Mouse (Mus musculus) hindbrain, postnatal 0 days (tissue): ENCODE measurements around the gene Ddx55. TPM values are rescaled to one million over a fixed set of nuclear protein-coding genes. Genes with fewer than 3 reads are reported as not detected.

Source experiments
- ATAC-seq: fragments of 200-750 bp; cut with Nextera tagmentation; 2 replicates; pipeline ENCODE4 v1.8.0; 2017; ENCODE audit warnings: mild to moderate bottlenecking, moderate TSS enrichment, moderate library complexity
- DNase-seq: peaks from one replicate; pipeline ENCODE4 v3.0.0-alpha.2; 2015; ENCODE audit warnings: low spot score
- H3K27ac ChIP-seq: fragments of 300-500 bp; sonication (generic); 2 replicates; pipeline ENCODE4 v1.5.1; 2014; ENCODE audit warnings: mild to moderate bottlenecking
- H3K27me3 ChIP-seq: fragments of 300-500 bp; sonication (generic); 2 replicates; pipeline ENCODE4 v1.6.1; 2014; ENCODE audit warnings: low read length, mixed read lengths; ENCODE audit not compliant: insufficient read depth
- H3K36me3 ChIP-seq: fragments of 300-500 bp; sonication (generic); 2 replicates; pipeline ENCODE4 v1.6.1; 2014; ENCODE audit warnings: low read length, mixed read lengths; ENCODE audit not compliant: insufficient read depth
- H3K4me1 ChIP-seq: fragments of 300-500 bp; sonication (generic); 2 replicates; pipeline ENCODE4 v1.6.1; 2014; ENCODE audit warnings: antibody characterized with exemption, low read length, mixed read lengths; ENCODE audit not compliant: insufficient read depth
- H3K4me2 ChIP-seq: fragments of 300-500 bp; sonication (generic); 2 replicates; pipeline ENCODE4 v1.6.1; 2014; ENCODE audit warnings: low read depth, mild to moderate bottlenecking, low read length, moderate library complexity, mixed read lengths
- H3K4me3 ChIP-seq: fragments of 300-500 bp; sonication (generic); 2 replicates; pipeline ENCODE4 v1.5.1; 2014; ENCODE audit warnings: low read length
- H3K9ac ChIP-seq: fragments of 300-500 bp; sonication (generic); replicated peaks from 2 replicates; pipeline ENCODE4 v1.6.1; 2014; ENCODE audit warnings: mild to moderate bottlenecking, low read length, moderate library complexity, mixed read lengths
- H3K9me3 ChIP-seq: fragments of 300-500 bp; sonication (generic); 2 replicates; pipeline ENCODE4 v1.6.1; 2016; ENCODE audit warnings: low read length, mixed read lengths
- CTCF ChIP-seq: IDR thresholded peaks from 2 replicates; pipeline ENCODE4 v1.5.1; 2016; ENCODE audit warnings: antibody characterized with exemption, control low read depth, low read depth
- WGBS: fragments of 180-500 bp; shearing (Covaris S2); extraction: QIAGEN DNeasy Blood & Tissue Kit; methylation state at CpG from one replicate; pipeline ENCODE4 v1.1.7; 2014; 5-methylcytosine and 5-hydroxymethylcytosine counted together
- polyA plus RNA-seq: library from polyadenylated mRNA; unstranded; fragments of >200 nt; fragmentation: Nextera tagmentation; extraction: Ambion mirVana; gene quantifications from 2 replicates; pipeline ENCODE4 v1.2.1, GENCODE M21; 2015
- total RNA-seq: library from RNA; depleted of rRNA; stranded (reverse); fragments of >200 nt; gene quantifications from 2 replicates; pipeline ENCODE4 v1.2.3, GENCODE M21; 2014

Gene Ddx55
- total and polyA plus RNA-seq, 2 experiments from 2014 or later = 15.5 to 22.9 TPM

DNA sequence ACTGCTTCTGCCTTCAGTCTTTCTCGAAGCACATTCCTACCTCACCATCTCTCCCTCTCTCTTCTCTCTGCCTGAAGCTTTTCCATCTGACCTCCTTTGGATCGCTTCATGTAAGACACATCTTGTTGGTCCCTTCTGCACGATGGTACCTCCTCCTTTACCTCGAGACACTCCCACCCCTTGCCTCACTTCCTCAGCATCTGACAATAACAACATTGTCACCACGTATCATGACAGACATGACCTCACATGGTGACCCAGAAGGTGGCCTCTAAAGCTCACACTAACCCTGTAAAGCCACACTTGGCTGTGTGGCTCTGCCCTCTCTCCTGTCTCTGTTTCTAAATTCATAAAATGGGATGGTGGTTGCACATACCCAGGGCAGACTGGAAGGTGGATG, 36.9 kb upstream of the Ddx55 start:
- Histone ChIP-seq H3K27me3 (no peaks in the 10 kb centered on the region), H3K27ac (no peak overlapping the region), H3K9me3 (no peaks in the 10 kb centered on the region), H3K4me3 (no peak overlapping the region), H3K9ac (no peak overlapping the region), H3K4me1 (no peaks in the 10 kb centered on the region), H3K36me3 (peaks cover 18% of the 10 kb centered on the region), H3K4me2 (no peak overlapping the region)
- WGBS = 89% methylated on average over 5 of the region's 5 CpGs
- DNase-seq = no peak
- ATAC-seq = no peak
- no peak for TF ChIP-seq CTCF

DNA sequence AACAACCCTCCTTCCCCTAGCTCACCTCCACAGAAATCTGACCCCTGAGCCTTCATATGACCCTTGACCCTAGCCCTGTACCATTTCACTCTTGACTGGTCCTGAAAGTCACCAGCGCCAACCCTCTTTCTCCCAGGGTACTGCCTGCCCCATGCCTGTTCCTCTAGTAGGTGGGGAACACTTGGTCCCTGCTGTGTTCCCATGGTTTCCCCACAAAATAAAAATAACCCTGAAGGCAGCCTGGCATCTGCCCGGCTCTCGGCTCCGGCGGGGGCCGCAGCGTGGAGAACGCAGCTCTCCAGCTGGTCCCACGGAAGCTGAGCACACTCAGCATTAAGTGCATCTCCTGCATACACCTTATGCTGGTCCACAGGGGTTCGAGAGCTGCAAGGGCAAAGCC, 34.0 kb upstream of the Ddx55 start:
- ATAC-seq = no peak
- no peaks in the 10 kb centered on the region for H3K4me1 ChIP-seq
- 31% methylated on average over 10 of the region's 10 CpGs for WGBS
- no peak for DNase-seq
- TF ChIP-seq CTCF = peak; percentile 20; the same call in 1 of the 2 replicates
- H3K36me3 ChIP-seq = peaks cover 5% of the 10 kb centered on the region
- no peak overlapping the region for H3K4me2 ChIP-seq
- H3K9ac ChIP-seq = no peak overlapping the region
- no peak overlapping the region for H3K27ac ChIP-seq
- no peak overlapping the region for H3K4me3 ChIP-seq
- H3K9me3 ChIP-seq = no peaks in the 10 kb centered on the region
- no peaks in the 10 kb centered on the region for H3K27me3 ChIP-seq

DNA sequence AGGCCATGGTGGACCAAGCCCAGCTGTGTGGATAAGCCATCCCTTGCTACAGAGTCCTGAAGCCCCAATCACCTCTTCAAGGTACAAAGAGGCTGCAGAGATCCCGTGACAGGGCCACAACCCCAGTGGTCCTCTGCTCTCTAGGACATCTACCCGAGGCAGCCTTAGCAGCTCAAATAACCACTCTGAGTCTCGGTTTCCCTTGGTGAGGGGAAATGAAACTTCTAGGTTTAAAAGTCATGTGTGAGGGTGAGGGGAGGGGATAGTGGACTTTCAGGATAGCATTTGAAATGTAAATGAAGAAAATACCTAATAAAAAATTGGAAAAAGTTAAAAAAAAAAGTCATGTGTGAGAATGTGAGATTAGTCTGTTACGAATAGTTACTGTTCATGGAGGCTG, 31.1 kb upstream of the Ddx55 start:
- ATAC-seq = no peak
- Histone ChIP-seq H3K27me3 (no peaks in the 10 kb centered on the region), H3K4me2 (no peak overlapping the region), H3K4me1 (no peaks in the 10 kb centered on the region), H3K9ac (no peak overlapping the region), H3K9me3 (no peaks in the 10 kb centered on the region), H3K4me3 (no peak overlapping the region), H3K27ac (no peak overlapping the region), H3K36me3 (no peaks in the 10 kb centered on the region)
- no peak for DNase-seq
- TF ChIP-seq CTCF = no peak
- 89% methylated on average over 4 of the region's 4 CpGs for WGBS

DNA sequence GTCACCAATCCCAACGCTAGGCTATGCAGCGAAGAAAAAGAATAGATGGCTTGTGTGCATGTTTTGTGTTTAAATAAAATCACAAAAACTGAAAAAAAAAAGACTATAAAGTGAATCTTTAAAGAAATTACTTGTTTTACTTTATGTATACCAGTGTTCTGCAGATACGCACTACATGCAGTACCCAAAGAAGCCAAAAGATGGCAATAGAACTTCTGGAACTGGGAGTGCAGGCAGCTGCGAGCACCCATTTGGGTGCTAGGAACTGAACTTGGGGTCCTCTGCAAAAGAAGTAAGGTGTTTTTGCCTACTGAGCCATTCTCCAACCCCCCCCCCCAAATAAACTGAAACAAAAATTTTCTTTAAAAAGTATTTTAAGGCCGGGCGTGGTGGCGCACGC, 29.6 kb upstream of the Ddx55 start:
- ATAC-seq (no peak), DNase-seq (peak; percentile 33)
- H3K9ac ChIP-seq = no peak overlapping the region
- H3K27ac ChIP-seq = no peak overlapping the region
- H3K27me3 ChIP-seq = no peaks in the 10 kb centered on the region
- H3K4me1 ChIP-seq = no peaks in the 10 kb centered on the region
- no peaks in the 10 kb centered on the region for H3K9me3 ChIP-seq
- WGBS = 96% methylated on average over 8 of the region's 8 CpGs
- H3K4me2 ChIP-seq = no peak overlapping the region
- no peak overlapping the region for H3K4me3 ChIP-seq
- no peaks in the 10 kb centered on the region for H3K36me3 ChIP-seq
- TF ChIP-seq CTCF = peak; percentile 47

DNA sequence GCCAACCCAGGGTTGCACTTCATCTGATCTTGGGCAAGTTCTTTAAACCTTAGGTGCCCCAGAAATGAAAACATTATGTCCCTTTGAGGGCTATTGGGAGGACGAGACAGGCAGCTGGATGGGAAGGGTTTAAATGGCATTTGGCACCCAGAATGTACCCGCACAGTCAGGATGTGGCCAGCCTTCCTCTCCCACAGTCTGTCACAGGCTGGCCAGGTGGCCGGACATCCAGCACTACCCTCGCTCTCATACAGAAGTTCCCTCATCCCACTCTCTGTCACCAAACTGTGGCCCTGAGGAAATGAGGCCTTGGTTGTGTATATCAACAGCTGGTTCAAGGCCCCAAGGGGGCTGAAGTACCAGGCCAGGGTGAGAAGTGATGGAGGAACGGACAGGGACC, 27.7 kb upstream of the Ddx55 start:
- TF ChIP-seq CTCF = no peak
- Histone ChIP-seq H3K36me3 (no peaks in the 10 kb centered on the region), H3K4me3 (no peak overlapping the region), H3K4me1 (no peaks in the 10 kb centered on the region; the same call in 1 of the 2 replicates), H3K4me2 (no peak overlapping the region), H3K27ac (no peak overlapping the region), H3K9ac (no peak overlapping the region), H3K9me3 (no peaks in the 10 kb centered on the region), H3K27me3 (no peaks in the 10 kb centered on the region)
- WGBS = 94% methylated on average over 5 of the region's 5 CpGs
- DNase-seq = no peak
- no peak for ATAC-seq

DNA sequence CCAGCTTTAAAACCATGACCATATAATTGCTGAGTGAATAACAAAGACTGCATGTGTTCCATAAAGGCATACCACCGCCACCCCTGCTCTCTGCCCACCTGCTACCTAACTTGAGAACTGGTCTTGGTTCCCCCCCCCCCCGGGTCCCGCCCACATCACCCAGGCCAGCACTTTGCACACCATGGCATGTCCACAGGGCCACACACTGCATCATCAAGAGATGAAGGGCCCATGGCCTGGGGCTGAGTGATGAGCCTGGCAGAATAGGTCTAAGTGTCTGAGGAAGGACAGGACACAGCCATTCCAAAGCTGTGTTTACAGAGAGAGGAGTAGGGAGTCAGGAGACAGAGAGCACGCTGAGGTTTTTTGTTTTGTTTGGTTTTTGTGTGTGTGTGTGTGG, 24.3 kb upstream of the Ddx55 start:
- Histone ChIP-seq H3K9ac (0 out of 2 replicates have a peak overlapping the region, but pooled peaks have one; percentile 3), H3K4me1 (peaks cover 4% of the 10 kb centered on the region), H3K4me2 (peak overlapping the region; percentile 70), H3K4me3 (0 out of 2 replicates have a peak overlapping the region, but pooled peaks have one; percentile 2), H3K36me3 (no peaks in the 10 kb centered on the region), H3K27ac (peak overlapping the region; percentile 50; the same call in 1 of the 2 replicates), H3K27me3 (no peaks in the 10 kb centered on the region), H3K9me3 (no peaks in the 10 kb centered on the region)
- 63% methylated on average over 4 of the region's 4 CpGs for WGBS
- TF ChIP-seq CTCF = no peak
- no peak for DNase-seq
- ATAC-seq = no peak

DNA sequence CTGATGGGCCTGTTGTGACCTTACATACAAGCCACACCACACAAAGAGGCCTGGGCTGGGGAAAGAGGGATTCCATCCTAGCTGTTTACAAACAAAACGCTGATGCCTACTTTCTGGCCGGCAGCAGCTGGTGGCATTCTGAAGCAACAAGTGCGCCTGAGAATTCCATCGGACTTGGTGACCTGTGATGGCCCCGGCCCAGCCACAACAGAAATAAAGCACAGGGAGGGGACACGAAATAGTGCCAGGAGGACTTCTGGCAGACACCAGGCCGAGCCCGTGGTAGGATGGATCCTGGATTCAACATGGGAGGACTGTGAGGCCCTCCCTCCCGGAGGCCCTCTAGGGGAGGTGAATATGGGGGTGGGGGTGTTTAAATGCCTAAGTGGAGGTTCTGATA, 23.9 kb upstream of the Ddx55 start:
- Histone ChIP-seq H3K27ac (peak overlapping the region; percentile 50), H3K4me1 (peaks cover 4% of the 10 kb centered on the region), H3K9me3 (no peaks in the 10 kb centered on the region), H3K9ac (0 out of 2 replicates have a peak overlapping the region, but pooled peaks have one; percentile 3), H3K4me2 (peak overlapping the region; percentile 70), H3K27me3 (no peaks in the 10 kb centered on the region), H3K36me3 (no peaks in the 10 kb centered on the region), H3K4me3 (0 out of 2 replicates have a peak overlapping the region, but pooled peaks have one; percentile 2)
- no peak for ATAC-seq
- no peak for DNase-seq
- WGBS = 29% methylated on average over 9 of the region's 9 CpGs
- TF ChIP-seq CTCF = no peak
